Mouse (Mus musculus) hindbrain, embryonic 13.5 days (tissue): ENCODE data around the gene Asap2. TPM values are rescaled to one million over a fixed set of nuclear protein-coding genes. Genes with fewer than 3 reads are reported as not detected.

Experiments
- ATAC-seq: fragments of 200-750 bp; cut with Nextera tagmentation; 2 replicates; pipeline ENCODE4 v1.8.0; 2017; ENCODE audit warnings: moderate TSS enrichment; ENCODE audit not compliant: low FRiP score
- H3K27ac ChIP-seq: fragments of 300-500 bp; sonication (generic); 2 replicates; pipeline ENCODE4 v1.5.1; 2015; ENCODE audit warnings: inconsistent platforms, mild to moderate bottlenecking, moderate library complexity
- H3K27me3 ChIP-seq: fragments of 300-500 bp; sonication (generic); 2 replicates; pipeline ENCODE4 v1.6.1; 2015; ENCODE audit warnings: mild to moderate bottlenecking, inconsistent platforms
- H3K36me3 ChIP-seq: fragments of 300-500 bp; sonication (generic); 2 replicates; pipeline ENCODE4 v1.6.1; 2015; ENCODE audit warnings: mild to moderate bottlenecking, inconsistent platforms
- H3K4me1 ChIP-seq: fragments of 300-500 bp; sonication (generic); replicated peaks from 2 replicates; pipeline ENCODE4 v1.6.1; 2015; ENCODE audit warnings: inconsistent platforms
- H3K4me2 ChIP-seq: fragments of 300-500 bp; sonication (generic); 2 replicates; pipeline ENCODE4 v1.6.1; 2015; ENCODE audit warnings: inconsistent platforms, mild to moderate bottlenecking, moderate library complexity
- H3K4me3 ChIP-seq: fragments of 300-500 bp; sonication (generic); 2 replicates; pipeline ENCODE4 v1.5.1; 2015; ENCODE audit warnings: mild to moderate bottlenecking, inconsistent platforms
- H3K9ac ChIP-seq: fragments of 300-500 bp; sonication (generic); 2 replicates; pipeline ENCODE4 v1.6.1; 2015; ENCODE audit warnings: mild to moderate bottlenecking, inconsistent platforms
- H3K9me3 ChIP-seq: fragments of 300-500 bp; sonication (generic); 2 replicates; pipeline ENCODE4 v1.6.1; 2016; ENCODE audit warnings: inconsistent platforms
- WGBS: fragments of 180-500 bp; shearing (Covaris S2); methylation state at CpG from one replicate; pipeline ENCODE4 v1.1.7; 2015; 5-methylcytosine and 5-hydroxymethylcytosine counted together
- polyA plus RNA-seq: library from polyadenylated mRNA; unstranded; fragments of >200 nt; fragmentation: Nextera tagmentation; extraction: Ambion mirVana; gene quantifications from 2 replicates; pipeline ENCODE4 v1.2.1, GENCODE M21; 2015

Gene Asap2
- polyA plus RNA-seq, 1 experiment from 2014 or later, result 13.3 TPM

GRCm38 (mm10) chr12:21160327-21160828 is 170.1 kb downstream of the Asap2 start:
- Histone ChIP-seq H3K4me2 (no peak overlapping the region), H3K9ac (no peak overlapping the region), H3K4me1 (peaks cover 40% of the 10 kb centered on the region), H3K36me3 (no peaks in the 10 kb centered on the region), H3K27ac (0 out of 2 replicates have a peak overlapping the region, but pooled peaks have one; percentile 14), H3K4me3 (no peak overlapping the region), H3K27me3 (no peaks in the 10 kb centered on the region), H3K9me3 (no peaks in the 10 kb centered on the region)
- 78% methylated on average over 8 of the region's 8 CpGs for WGBS
- no peak for ATAC-seq

- 90% methylated on average over 4 of the region's 4 CpGs for WGBS
- no peaks in the 10 kb centered on the region for H3K36me3 ChIP-seq
- H3K4me2 ChIP-seq, result no peak overlapping the region
- no peaks in the 10 kb centered on the region for H3K9me3 ChIP-seq
- no peak for ATAC-seq
- no peak overlapping the region for H3K4me3 ChIP-seq
- peaks cover 53% of the 10 kb centered on the region for H3K4me1 ChIP-seq
- no peaks in the 10 kb centered on the region for H3K27me3 ChIP-seq
- H3K9ac ChIP-seq, result no peak overlapping the region
- H3K27ac ChIP-seq, result no peak overlapping the region
Observed at GRCm38 (mm10) chr12:21161841-21162240, 171.6 kb downstream of the Asap2 start.

GRCm38 (mm10) chr12:21163706-21164105 is 173.4 kb downstream of the Asap2 start:
- Histone ChIP-seq H3K27ac (no peak overlapping the region), H3K27me3 (no peaks in the 10 kb centered on the region), H3K4me1 (peaks cover 63% of the 10 kb centered on the region), H3K4me2 (no peak overlapping the region), H3K9me3 (no peaks in the 10 kb centered on the region), H3K9ac (no peak overlapping the region), H3K4me3 (no peak overlapping the region), H3K36me3 (peaks cover 7% of the 10 kb centered on the region; the same call in 1 of the 2 replicates)
- WGBS, result 88% methylated on average over 3 of the region's 3 CpGs
- ATAC-seq, result no peak

GRCm38 (mm10) chr12:21164251-21164650 is 174.0 kb downstream of the Asap2 start:
- Histone ChIP-seq H3K27ac (no peak overlapping the region), H3K4me2 (no peak overlapping the region), H3K27me3 (no peaks in the 10 kb centered on the region), H3K4me1 (peaks cover 58% of the 10 kb centered on the region), H3K9me3 (no peaks in the 10 kb centered on the region), H3K4me3 (no peak overlapping the region), H3K36me3 (peaks cover 12% of the 10 kb centered on the region), H3K9ac (no peak overlapping the region)
- ATAC-seq, result no peak
- 75% methylated on average over 8 of the region's 8 CpGs for WGBS

- Histone ChIP-seq H3K27me3 (no peaks in the 10 kb centered on the region), H3K9ac (no peak overlapping the region), H3K4me2 (no peak overlapping the region), H3K27ac (no peak overlapping the region), H3K9me3 (no peaks in the 10 kb centered on the region), H3K36me3 (peaks cover 21% of the 10 kb centered on the region), H3K4me3 (no peak overlapping the region), H3K4me1 (peaks cover 49% of the 10 kb centered on the region)
- ATAC-seq, result no peak
- WGBS, result 96% methylated on average over 3 of the region's 3 CpGs
Observed at GRCm38 (mm10) chr12:21165157-21165556, 174.9 kb downstream of the Asap2 start.

- H3K27ac ChIP-seq, result no peak overlapping the region
- H3K36me3 ChIP-seq, result peaks cover 25% of the 10 kb centered on the region
- H3K4me1 ChIP-seq, result peaks cover 41% of the 10 kb centered on the region
- H3K27me3 ChIP-seq, result no peaks in the 10 kb centered on the region
- no peak overlapping the region for H3K9ac ChIP-seq
- H3K4me2 ChIP-seq, result no peak overlapping the region
- WGBS, result 83% methylated on average over 7 of the region's 7 CpGs
- no peaks in the 10 kb centered on the region for H3K9me3 ChIP-seq
- no peak for ATAC-seq
- no peak overlapping the region for H3K4me3 ChIP-seq
Observed at GRCm38 (mm10) chr12:21165891-21166342, 175.7 kb downstream of the Asap2 start.

- no peak overlapping the region for H3K4me3 ChIP-seq
- no peak for ATAC-seq
- peaks cover 29% of the 10 kb centered on the region for H3K36me3 ChIP-seq
- H3K4me1 ChIP-seq, result peaks cover 39% of the 10 kb centered on the region
- no peak overlapping the region for H3K4me2 ChIP-seq
- no peak overlapping the region for H3K9ac ChIP-seq
- 54% methylated on average over 6 of the region's 6 CpGs for WGBS
- H3K27me3 ChIP-seq, result no peaks in the 10 kb centered on the region
- no peak overlapping the region for H3K27ac ChIP-seq
- no peaks in the 10 kb centered on the region for H3K9me3 ChIP-seq
Observed at GRCm38 (mm10) chr12:21166884-21167575, 176.8 kb downstream of the Asap2 start.

GRCm38 (mm10) chr12:21167741-21168140 is 177.5 kb downstream of the Asap2 start:
- peaks cover 39% of the 10 kb centered on the region for H3K4me1 ChIP-seq
- H3K27ac ChIP-seq, result no peak overlapping the region
- no peaks in the 10 kb centered on the region for H3K27me3 ChIP-seq
- WGBS, result 82% methylated on average over 4 of the region's 4 CpGs
- no peak for ATAC-seq
- no peak overlapping the region for H3K9ac ChIP-seq
- no peak overlapping the region for H3K4me3 ChIP-seq
- peaks cover 31% of the 10 kb centered on the region for H3K36me3 ChIP-seq
- no peak overlapping the region for H3K4me2 ChIP-seq
- H3K9me3 ChIP-seq, result no peaks in the 10 kb centered on the region

- no peak overlapping the region for H3K4me3 ChIP-seq
- no peaks in the 10 kb centered on the region for H3K27me3 ChIP-seq
- no peak overlapping the region for H3K9ac ChIP-seq
- peaks cover 31% of the 10 kb centered on the region for H3K36me3 ChIP-seq
- H3K4me2 ChIP-seq, result no peak overlapping the region
- H3K27ac ChIP-seq, result no peak overlapping the region
- peaks cover 39% of the 10 kb centered on the region for H3K4me1 ChIP-seq
- ATAC-seq, result no peak
- WGBS, result 90% methylated on average over 6 of the region's 6 CpGs
- no peaks in the 10 kb centered on the region for H3K9me3 ChIP-seq
Observed at GRCm38 (mm10) chr12:21168149-21168548, 177.9 kb downstream of the Asap2 start.

GRCm38 (mm10) chr12:21171776-21172490 is 181.7 kb downstream of the Asap2 start:
- no peak for ATAC-seq
- H3K36me3 ChIP-seq, result peaks cover 31% of the 10 kb centered on the region
- H3K9ac ChIP-seq, result no peak overlapping the region
- H3K4me2 ChIP-seq, result no peak overlapping the region
- no peaks in the 10 kb centered on the region for H3K9me3 ChIP-seq
- no peak overlapping the region for H3K4me3 ChIP-seq
- no peaks in the 10 kb centered on the region for H3K27me3 ChIP-seq
- WGBS, result 85% methylated on average over 11 of the region's 11 CpGs
- no peak overlapping the region for H3K27ac ChIP-seq
- peaks cover 12% of the 10 kb centered on the region for H3K4me1 ChIP-seq

GRCm38 (mm10) chr12:21173847-21174412 is 183.7 kb downstream of the Asap2 start:
- H3K4me1 ChIP-seq, result peaks cover 10% of the 10 kb centered on the region
- H3K9me3 ChIP-seq, result no peaks in the 10 kb centered on the region
- no peak for ATAC-seq
- WGBS, result 92% methylated on average over 7 of the region's 7 CpGs
- H3K27ac ChIP-seq, result no peak overlapping the region
- H3K9ac ChIP-seq, result no peak overlapping the region
- peaks cover 25% of the 10 kb centered on the region for H3K36me3 ChIP-seq
- H3K4me3 ChIP-seq, result no peak overlapping the region
- no peak overlapping the region for H3K4me2 ChIP-seq
- no peaks in the 10 kb centered on the region for H3K27me3 ChIP-seq

GRCm38 (mm10) chr12:21176399-21176798 is 186.1 kb downstream of the Asap2 start:
- Histone ChIP-seq H3K9me3 (no peaks in the 10 kb centered on the region), H3K36me3 (peaks cover 8% of the 10 kb centered on the region), H3K9ac (no peak overlapping the region), H3K4me1 (peaks cover 10% of the 10 kb centered on the region), H3K27ac (no peak overlapping the region), H3K27me3 (no peaks in the 10 kb centered on the region), H3K4me2 (no peak overlapping the region), H3K4me3 (no peak overlapping the region)
- ATAC-seq, result no peak
- 93% methylated on average over 5 of the region's 5 CpGs for WGBS
